Mouse (Mus musculus) midbrain, embryonic 14.5 days (tissue): ENCODE results near the gene Cdk9. TPM values are rescaled to one million over a fixed set of nuclear protein-coding genes. Genes with fewer than 3 reads are reported as not detected.

Source experiments
- ATAC-seq: fragments of 200-750 bp; cut with Nextera tagmentation; 2 replicates; pipeline ENCODE4 v1.8.0; 2017; ENCODE audit warnings: moderate number of reproducible peaks, moderate library complexity; ENCODE audit not compliant: low FRiP score, low TSS enrichment
- DNase-seq: peaks from one replicate; pipeline ENCODE4 v3.0.0-alpha.2; 2015
- H3K27ac ChIP-seq: fragments of 300-500 bp; sonication (generic); replicated peaks from 2 replicates; pipeline ENCODE4 v1.5.1; 2014; ENCODE audit warnings: mild to moderate bottlenecking, low read depth, low read length, moderate library complexity
- H3K27me3 ChIP-seq: fragments of 300-500 bp; sonication (generic); 2 replicates; pipeline ENCODE4 v1.6.1; 2014; ENCODE audit warnings: low read length, control low read depth, mixed read lengths; ENCODE audit not compliant: control insufficient read depth, insufficient read depth
- H3K36me3 ChIP-seq: fragments of 300-500 bp; sonication (generic); 2 replicates; pipeline ENCODE4 v1.6.1; 2014; ENCODE audit warnings: low read length, control low read depth; ENCODE audit not compliant: control insufficient read depth, insufficient read depth
- H3K4me1 ChIP-seq: fragments of 300-500 bp; sonication (generic); 2 replicates; pipeline ENCODE4 v1.6.1; 2014; ENCODE audit warnings: mild to moderate bottlenecking, antibody characterized with exemption, low read length, control low read depth; ENCODE audit not compliant: control insufficient read depth, insufficient read depth
- H3K4me2 ChIP-seq: fragments of 300-500 bp; sonication (generic); 2 replicates; pipeline ENCODE4 v1.6.1; 2014; ENCODE audit warnings: mild to moderate bottlenecking, low read length, moderate library complexity
- H3K4me3 ChIP-seq: fragments of 300-500 bp; sonication (generic); replicated peaks from 2 replicates; pipeline ENCODE4 v1.5.1; 2014; ENCODE audit warnings: low read depth, low read length
- H3K9ac ChIP-seq: fragments of 300-500 bp; sonication (generic); replicated peaks from 2 replicates; pipeline ENCODE4 v1.6.1; 2014; ENCODE audit warnings: mild to moderate bottlenecking, low read length, moderate library complexity
- H3K9me3 ChIP-seq: fragments of 300-500 bp; sonication (generic); 2 replicates; pipeline ENCODE4 v1.6.1; 2016; ENCODE audit warnings: low read length, control low read depth, mixed read lengths; ENCODE audit not compliant: control insufficient read depth
- WGBS: fragments of 180-500 bp; shearing (Covaris S2); extraction: QIAGEN DNeasy Blood & Tissue Kit; methylation state at CpG from one replicate; pipeline ENCODE4 v1.1.7; 2014; 5-methylcytosine and 5-hydroxymethylcytosine counted together
- microRNA counts: library from miRNA; unstranded; fragments of <30 nt; microRNA quantifications from one replicate; lab custom pipeline; 2016
- microRNA-seq: library from miRNA; unstranded; fragments of <30 nt; microRNA quantifications from one replicate; pipeline ENCODE4, GENCODE M21; 2016
- polyA plus RNA-seq: library from polyadenylated mRNA; unstranded; fragments of >200 nt; fragmentation: Nextera tagmentation; extraction: Ambion mirVana; gene quantifications from 2 replicates; pipeline ENCODE4 v1.2.1, GENCODE M21; 2014

Cdk9 gene
- polyA plus RNA-seq, 1 experiment from 2014 or later, result 61.4 TPM

DNA sequence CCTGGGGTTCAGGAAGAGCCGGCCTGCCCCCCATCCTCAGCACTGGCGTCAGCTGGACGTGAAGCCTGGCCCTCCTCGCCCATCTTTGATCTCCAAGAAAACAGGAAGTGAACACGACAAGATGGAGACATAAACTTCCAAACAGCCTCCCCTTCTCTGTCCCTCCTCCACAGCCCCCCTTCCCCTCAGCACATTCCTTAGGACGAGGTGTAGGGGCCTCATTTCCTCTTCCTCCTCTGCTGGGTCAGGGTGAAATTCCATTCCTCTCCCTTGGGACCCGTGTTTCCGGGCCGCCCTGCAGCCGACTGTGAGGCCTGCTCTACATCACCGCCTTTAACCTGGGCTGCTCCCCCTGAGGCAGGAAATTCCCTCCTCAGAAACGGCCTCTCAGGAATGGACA, 57.0 kb downstream of the Cdk9 start:
- H3K27ac ChIP-seq, result no peak overlapping the region
- no peak overlapping the region for H3K4me3 ChIP-seq
- H3K27me3 ChIP-seq, result no peaks in the 10 kb centered on the region
- 78% methylated on average over 12 of the region's 12 CpGs for WGBS
- ATAC-seq, result no peak
- no peaks in the 10 kb centered on the region for H3K9me3 ChIP-seq
- H3K4me2 ChIP-seq, result no peak overlapping the region
- no peaks in the 10 kb centered on the region for H3K36me3 ChIP-seq
- no peaks in the 10 kb centered on the region for H3K4me1 ChIP-seq
- H3K9ac ChIP-seq, result no peak overlapping the region
- DNase-seq, result no peak

MicroRNAs within 50 kb of the gene (microRNA counts, 519-probe panel; counts per million panel counts)
- microRNA mmu-miR-2861 (lab: Ali Mortazavi, UCI), result not detected

Small RNA genes lying within 50 kb of the gene (microRNA-seq; reads per million reads assigned to microRNA genes)
- gene Gm47291 (not detected), gene Mir2861 (not detected), gene Mir3960 (not detected), gene Mir8093 (not detected)

Other genes with a start within 250 kb of the Cdk9 start
- 6.9 and 7.8 TPM in 2 replicates for gene Fam102a, start 177.7 kb downstream of the Cdk9 start, polyA plus RNA-seq
- 138 and 165 TPM in 2 replicates for gene Dpm2, start 142.2 kb downstream of the Cdk9 start, polyA plus RNA-seq
- 7.1 and 11.5 TPM in 2 replicates for gene Pip5kl1, start 138.3 kb downstream of the Cdk9 start, polyA plus RNA-seq
- gene 9430097D07Rik, start 137.4 kb downstream of the Cdk9 start, polyA plus RNA-seq, result 0.29 and 1.3 TPM in 2 replicates
- 20.1 and 24.8 TPM in 2 replicates for gene St6galnac4, start 126.0 kb downstream of the Cdk9 start, polyA plus RNA-seq
- gene St6galnac6, start 113.4 kb downstream of the Cdk9 start, polyA plus RNA-seq, result 7.6 and 10.2 TPM in 2 replicates
- gene Ak1, start 91.3 kb downstream of the Cdk9 start, polyA plus RNA-seq, result 69.2 and 76.2 TPM in 2 replicates
- gene Eng, start 66.5 kb downstream of the Cdk9 start, polyA plus RNA-seq, result 13.5 and 23.8 TPM in 2 replicates
- 15.3 and 15.6 TPM in 2 replicates for gene Fpgs, start 8.9 kb downstream of the Cdk9 start, polyA plus RNA-seq
- gene Sh2d3c, start 8.0 kb upstream of the Cdk9 start, polyA plus RNA-seq, result 45.8 and 45.9 TPM in 2 replicates
- gene 6330409D20Rik, start 27.9 kb upstream of the Cdk9 start, polyA plus RNA-seq, result 3.2 and 4.6 TPM in 2 replicates
- 50.5 and 51.1 TPM in 2 replicates for gene Tor2a, start 44.2 kb upstream of the Cdk9 start, polyA plus RNA-seq
- gene Ttc16, start 62.6 kb upstream of the Cdk9 start, polyA plus RNA-seq, result 0.41 and 0.80 TPM in 2 replicates
- gene Ptrh1, start 62.7 kb upstream of the Cdk9 start, polyA plus RNA-seq, result 3.5 TPM in 2 replicates
- 0.38 and 0.39 TPM in 2 replicates for gene Cfap157, start 71.4 kb upstream of the Cdk9 start, polyA plus RNA-seq
- 240 and 245 TPM in 2 replicates for gene Stxbp1, start 134.2 kb upstream of the Cdk9 start, polyA plus RNA-seq
- gene Fam129b, start 163.0 kb upstream of the Cdk9 start, polyA plus RNA-seq, result 13.6 and 19.8 TPM in 2 replicates
- gene Rpl12, start 248.5 kb upstream of the Cdk9 start, polyA plus RNA-seq, result 105 and 110 TPM in 2 replicates
- gene Lrsam1, start 248.5 kb upstream of the Cdk9 start, polyA plus RNA-seq, result 19.8 and 20.2 TPM in 2 replicates